Mouse (Mus musculus) mouse trophoblast stem cell (cell line): ENCODE results near the gene Acadl.

Source experiments
- in situ Hi-C, 2 experiments: fragments of 300-500 bp; cut with MseI, MboI; formaldehyde crosslinking; loops; 2 replicates in 1 of 2; 3 replicates in 1 of 2; pipeline ENCODE4 v1.15.1; 2025

Gene Acadl

DNA sequence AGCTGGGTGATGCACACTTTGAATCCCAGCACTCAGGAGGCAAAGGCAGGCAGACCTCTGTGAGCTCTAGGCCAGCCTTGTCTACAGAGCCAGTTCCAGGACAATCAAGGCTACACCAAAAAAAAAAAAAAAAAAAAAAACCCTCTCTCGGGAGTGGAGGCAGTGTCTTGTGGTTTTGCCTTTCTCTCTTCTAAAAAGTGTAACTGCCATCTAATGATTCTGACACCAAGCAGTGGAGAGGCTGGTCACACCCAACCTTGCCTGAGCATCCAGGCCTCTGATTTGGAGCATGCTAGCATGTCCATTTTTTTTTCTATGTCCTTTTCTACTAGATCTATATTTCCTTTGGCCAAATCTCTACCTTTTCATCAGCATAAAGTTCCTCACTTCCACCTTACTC lies 23.9 kb downstream of the Acadl start:
- in situ Hi-C loops: no loop called here

- in situ Hi-C loops: no loop called here
These were observed 24.7 kb downstream of the Acadl start for GRCm38 (mm10) chr1:66838184-66839042.

DNA sequence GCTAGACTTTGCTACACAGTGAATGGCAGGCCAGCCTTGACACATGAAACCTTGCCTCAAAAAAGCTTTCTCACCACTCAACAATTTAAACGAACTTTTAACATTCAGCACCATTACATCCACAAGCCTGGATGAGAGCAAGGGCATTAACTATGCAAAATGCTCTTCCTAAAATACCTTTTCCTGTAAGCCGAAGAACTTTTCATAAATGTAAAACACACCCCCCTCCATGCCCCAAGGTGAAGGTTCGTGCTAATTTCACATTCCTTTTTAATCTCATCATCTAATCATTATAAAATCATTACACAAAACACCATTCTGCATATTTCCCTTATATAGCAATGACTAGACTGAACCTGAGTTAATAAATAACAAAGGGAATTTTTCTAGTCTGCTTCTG lies 25.9 kb downstream of the Acadl start:
- in situ Hi-C loops: no loop called here

DNA sequence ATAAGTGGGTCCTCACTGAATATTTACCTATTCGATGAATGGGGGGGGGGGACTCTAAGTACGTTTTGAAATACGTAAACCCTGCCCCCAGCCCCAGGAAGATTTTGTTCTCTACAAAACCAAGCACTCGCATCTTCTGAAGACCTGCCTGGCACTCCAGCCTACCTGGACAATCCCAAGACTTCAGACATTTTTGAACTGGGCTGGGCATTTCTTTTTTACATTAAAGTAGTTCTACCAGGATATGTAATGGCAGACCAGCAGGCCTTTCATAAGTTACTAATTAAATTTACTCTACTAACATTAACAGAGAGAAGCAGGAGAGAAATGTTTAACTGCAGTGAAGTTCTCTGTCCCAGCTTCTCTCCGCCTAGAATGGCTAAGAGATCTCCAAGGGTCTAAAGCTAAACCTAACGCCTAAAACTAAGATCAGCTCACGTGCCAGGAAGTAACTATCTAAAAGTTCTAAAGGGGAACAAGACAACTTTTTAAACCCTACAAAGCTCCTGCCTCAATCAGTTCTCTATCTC lies 30.4 kb downstream of the Acadl start:
- in situ Hi-C loops: no loop called here

GRCm38 (mm10) chr1:66831824-66832600 lies 31.1 kb downstream of the Acadl start:
- in situ Hi-C loops: no loop called here

DNA sequence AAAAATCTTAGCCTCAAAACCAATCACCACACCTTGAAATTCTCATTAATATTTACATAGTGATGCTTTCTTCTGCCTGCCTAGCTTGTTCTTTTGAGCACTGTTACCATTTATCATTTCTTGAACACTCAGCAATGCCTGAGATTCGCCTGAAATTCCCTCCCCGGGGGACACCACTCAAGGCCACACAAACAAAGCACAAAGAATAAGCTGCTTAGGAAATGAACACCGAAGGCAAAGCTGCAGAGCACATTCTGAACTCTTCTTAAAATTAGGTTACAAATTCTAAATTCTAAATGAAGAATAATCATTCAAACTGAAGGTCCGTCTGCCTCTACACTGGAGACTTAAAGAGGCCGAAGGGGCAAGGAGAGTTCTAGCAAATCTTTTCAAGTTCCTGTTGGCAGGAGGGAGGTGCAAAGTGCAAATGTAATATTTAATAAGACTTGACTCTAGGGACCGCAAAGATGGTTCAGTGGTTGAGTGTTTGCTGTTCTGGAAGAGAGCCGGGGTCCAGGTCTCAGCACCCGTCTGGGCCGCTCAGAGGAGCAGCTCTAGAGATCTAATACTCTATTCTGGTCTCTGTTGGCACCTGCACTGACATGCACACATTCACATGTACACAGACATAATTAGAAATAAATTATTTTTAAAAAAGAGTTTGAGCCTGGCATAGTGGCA lies 33.5 kb downstream of the Acadl start:
- in situ Hi-C loops: no loop called here

DNA sequence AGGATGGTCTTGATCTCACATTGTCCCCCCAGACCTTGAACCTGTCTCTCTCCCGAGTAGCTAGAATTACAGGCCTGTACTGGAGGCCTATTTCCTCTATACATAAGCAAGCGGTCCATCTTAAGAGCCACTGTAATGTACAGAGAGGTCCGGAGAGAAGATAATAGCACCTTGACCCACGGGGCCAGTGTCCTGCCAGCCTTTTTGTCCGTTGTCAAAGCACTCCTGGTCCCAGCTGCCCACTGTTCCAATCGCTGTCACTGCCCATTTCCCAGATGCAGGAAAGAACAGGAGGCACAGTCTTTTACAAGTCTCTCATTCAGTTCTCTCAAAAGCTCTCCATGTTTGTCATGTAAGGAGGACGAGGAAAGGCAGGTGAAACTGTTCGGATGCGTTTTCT lies 41.1 kb downstream of the Acadl start:
- in situ Hi-C loops: no loop called here

- in situ Hi-C loops: no loop called here
These were observed 42.8 kb downstream of the Acadl start for GRCm38 (mm10) chr1:66820241-66820640.

GRCm38 (mm10) chr1:66817865-66818315 lies 45.2 kb downstream of the Acadl start:
- in situ Hi-C loops: no loop called here

- in situ Hi-C loops: no loop called here
These were observed 45.6 kb downstream of the Acadl start, which contains the start of gene Kansl1l for GRCm38 (mm10) chr1:66817453-66817839. Gene Kansl1l (minus strand): TSS chr1:66817562.

DNA sequence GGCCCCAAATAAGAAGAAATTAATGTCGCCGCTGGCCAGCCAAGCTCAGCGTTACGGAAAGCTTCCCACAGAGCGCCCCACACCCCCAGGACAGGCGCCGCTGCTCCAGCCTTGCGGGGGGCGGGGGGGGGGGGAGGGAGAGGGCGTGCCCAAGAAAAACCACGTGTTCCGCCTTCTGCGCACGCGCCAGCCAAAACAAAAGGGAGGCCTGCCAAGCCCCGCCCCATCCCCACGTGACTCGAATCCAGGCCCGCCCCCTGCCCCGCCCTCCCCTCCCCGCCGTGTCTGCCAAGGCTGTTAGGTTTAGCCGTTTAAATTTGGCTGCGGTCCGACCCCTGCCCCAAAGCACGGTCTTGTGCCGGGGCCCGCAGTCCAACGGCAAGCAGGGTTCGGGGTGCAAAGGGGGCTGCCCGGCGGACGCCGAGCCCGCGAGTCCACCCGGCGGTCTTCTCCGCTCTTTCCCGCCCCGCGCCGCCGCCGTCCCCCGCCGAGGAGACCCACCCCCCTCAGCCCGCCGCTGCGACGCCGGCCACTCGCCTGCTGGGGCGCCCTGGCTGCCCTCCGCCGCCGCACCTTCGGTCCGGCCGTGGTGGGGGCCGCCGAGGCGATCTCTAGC lies 46.1 kb downstream of the Acadl start:
- in situ Hi-C loops: no loop called here

DNA sequence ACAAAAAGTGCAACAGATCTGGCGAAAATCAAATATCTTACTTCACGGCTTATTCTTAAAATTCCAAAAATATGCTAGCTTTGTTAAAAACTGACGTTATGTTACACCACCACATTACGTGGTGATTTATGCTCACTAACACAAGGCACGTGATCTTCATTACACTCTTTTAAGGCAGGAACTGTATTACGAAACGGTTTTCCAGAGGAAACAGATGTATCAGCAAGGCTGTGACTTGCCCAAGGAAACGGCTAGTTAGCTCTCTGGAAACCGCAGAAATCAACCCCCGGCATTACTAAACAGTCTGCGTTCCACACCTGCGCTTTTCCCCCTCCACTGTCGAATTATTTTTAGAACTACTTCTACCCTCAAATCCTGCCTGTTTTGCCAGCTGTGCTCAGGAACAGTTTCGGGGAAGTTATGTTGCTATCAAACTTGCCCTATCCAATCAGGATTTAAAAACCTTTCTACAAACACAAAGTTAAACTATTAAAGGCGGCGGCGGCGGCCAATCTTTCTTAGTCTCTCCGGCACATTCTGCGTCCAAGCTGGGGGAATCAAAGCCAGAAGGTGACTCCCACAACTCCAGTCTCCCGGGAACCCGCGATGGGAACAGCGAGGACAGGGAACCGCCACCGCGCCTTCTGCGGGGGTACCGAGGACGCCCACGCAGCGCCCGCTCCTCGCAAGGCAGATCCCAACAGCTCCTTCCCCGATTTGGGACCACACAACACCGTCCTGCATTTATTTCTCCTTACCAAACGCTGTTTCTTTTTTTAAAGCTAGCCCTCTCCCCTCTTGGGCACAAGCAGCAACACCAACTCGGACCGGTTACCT lies 46.9 kb downstream of the Acadl start:
- in situ Hi-C loops: no loop called here

DNA sequence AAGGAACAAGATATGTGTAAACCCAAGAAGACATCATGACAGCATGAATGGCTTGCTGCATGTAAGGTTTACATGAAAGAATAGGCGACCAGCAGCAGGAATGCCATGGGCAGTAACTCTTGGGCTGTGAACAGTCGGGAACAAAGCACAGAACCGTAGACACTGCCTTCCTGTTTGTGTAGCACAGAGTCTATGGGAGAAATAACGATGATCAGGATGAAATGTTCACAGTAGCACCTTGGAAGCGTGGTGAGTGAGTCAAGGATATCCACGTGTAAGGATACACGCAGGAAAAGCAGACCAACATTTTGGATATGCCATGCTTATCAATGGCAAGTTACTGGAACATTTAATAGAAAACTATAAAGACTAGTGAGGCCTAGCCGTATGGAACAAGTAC lies 48.3 kb downstream of the Acadl start:
- in situ Hi-C loops: no loop called here

DNA sequence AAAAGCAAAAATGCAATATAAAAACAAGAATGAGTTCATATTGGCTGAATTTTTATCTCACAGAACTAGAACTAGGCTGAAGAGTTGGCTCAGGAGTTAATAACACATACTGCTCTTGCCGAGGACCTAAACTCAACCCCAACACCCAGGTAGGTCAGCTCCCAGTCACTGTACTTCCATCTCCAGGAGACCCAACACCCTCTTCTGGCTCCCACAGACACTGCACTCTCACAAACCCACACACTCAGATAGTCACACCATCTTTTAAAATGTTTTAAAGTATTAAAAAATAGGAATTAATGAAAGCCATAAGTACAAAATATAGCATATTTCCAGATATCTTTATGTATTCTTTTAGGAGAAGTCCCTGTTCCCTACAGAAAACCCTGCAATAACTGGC lies 49.9 kb downstream of the Acadl start:
- in situ Hi-C loops: no loop called here

DNA sequence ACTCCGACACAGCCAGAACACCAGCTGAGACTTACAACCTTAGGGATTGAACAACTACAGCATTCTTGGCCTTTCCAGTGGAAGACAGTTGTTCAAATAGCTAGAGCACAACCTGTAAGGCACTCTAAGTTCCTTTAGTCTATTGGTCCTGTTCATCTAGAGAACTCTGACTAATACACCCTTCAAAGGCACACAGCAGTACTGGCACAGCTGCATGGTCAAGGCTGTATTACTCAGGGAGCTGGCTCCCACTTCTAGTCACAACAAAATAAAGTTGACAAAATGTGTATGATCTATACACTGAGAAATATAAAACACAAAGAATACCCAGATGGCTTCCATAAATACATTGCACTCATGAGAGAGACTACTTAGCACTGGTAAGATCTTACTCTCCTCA lies 56.3 kb downstream of the Acadl start:
- in situ Hi-C loops: no loop called here

- in situ Hi-C loops: no loop called here
These were observed 57.7 kb downstream of the Acadl start for GRCm38 (mm10) chr1:66805408-66805807.

DNA sequence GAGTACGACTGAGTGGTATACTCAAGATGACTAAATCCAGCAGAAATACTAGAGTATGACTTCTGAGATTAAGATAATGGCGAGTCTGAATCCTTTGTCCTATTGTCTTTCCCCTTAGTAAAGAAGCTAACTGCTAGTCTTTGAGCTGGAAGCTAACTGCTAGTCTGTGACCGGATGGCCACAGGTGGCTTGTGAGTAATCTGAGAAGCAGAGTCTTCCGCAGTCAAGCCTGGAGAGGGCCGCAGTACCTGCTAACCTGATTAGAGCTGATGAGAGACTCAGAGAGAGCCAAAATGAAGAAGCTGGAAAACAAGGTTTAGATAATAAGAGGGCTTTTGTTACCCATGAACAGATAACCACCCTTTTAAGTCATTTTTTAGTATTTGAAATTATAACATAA lies 58.4 kb downstream of the Acadl start:
- in situ Hi-C loops: no loop called here

GRCm38 (mm10) chr1:66797962-66798361 lies 65.1 kb downstream of the Acadl start:
- in situ Hi-C loops: no loop called here

DNA sequence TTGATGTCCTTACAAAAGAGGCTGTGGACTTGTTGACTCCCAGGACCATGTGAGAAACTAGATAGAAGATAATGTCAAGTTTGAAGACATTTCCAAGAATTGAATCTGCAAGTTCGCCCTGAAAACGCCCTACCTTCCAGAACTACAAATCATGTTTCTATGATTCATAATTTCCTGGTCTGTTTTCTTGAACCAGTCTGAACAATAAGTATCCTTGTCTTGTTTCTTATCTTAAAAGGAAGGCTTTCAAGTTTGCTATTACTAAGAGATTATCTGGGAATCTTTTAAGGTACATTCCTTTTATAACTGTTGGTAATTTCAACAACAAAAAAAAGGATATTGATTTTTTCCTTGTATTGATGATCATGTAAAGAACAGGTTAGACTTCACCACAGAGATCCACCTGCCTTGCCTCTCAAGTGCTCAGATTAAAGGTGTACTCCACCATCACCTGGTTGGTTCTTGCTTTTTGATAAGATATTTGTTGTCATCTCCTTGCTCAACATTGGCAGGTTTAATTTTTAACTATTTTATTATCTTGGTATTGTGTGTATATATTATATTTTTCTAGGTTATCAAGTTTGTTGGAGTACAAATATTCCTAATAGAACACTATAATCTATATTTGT lies 70.1 kb downstream of the Acadl start:
- in situ Hi-C loops: no loop called here

- in situ Hi-C loops: no loop called here
These were observed 80.8 kb downstream of the Acadl start for GRCm38 (mm10) chr1:66782296-66782695.
